Mouse (Mus musculus) lung, postnatal 0 days (tissue): ENCODE data around the gene Stmn3.

ENCODE experiments used
- CTCF ChIP-seq: IDR thresholded peaks from 2 replicates; pipeline ENCODE4 v1.5.1; 2016; ENCODE audit warnings: antibody characterized with exemption, mild to moderate bottlenecking
- EP300 ChIP-seq: IDR thresholded peaks from 2 replicates; pipeline ENCODE4 v1.6.1; 2016; ENCODE audit warnings: antibody characterized with exemption, mild to moderate bottlenecking, control low read depth

GRCm38 (mm10) chr2:181363946-181364345 lies 49.6 kb upstream of the Stmn3 start:
- no peak for TF ChIP-seq CTCF
- no peak for TF ChIP-seq EP300
